Mouse (Mus musculus) heart, postnatal 10 days (tissue): Measurements from ENCODE around the gene Tfap2a. TPM values are rescaled to one million over a fixed set of nuclear protein-coding genes. Genes with fewer than 3 reads are reported as not detected.

ENCODE experiments used
- DNase-seq, 2 experiments: peaks; one replicate each; pipeline ENCODE4 v3.0.0; 2021
- intact Hi-C: fragments of 180-260 bp; cut with DNase I; formaldehyde crosslinking; loops from one replicate; pipeline ENCODE4 v1.15.1; 2025
- total RNA-seq, 2 experiments: library from RNA; stranded (reverse); gene quantifications; 2 replicates each; pipeline ENCODE4 v1.2.3; 2021

Tfap2a gene
- total RNA-seq, 2 experiments from 2014 or later = 0.22 TPM

GRCm38 (mm10) chr13:40734316-40734965 lies 3.7 kb downstream of the Tfap2a start:
- no peak for DNase-seq
- intact Hi-C loops = no loop called here

GRCm38 (mm10) chr13:40733542-40734151 lies 4.5 kb downstream of the Tfap2a start:
- intact Hi-C loops = no loop called here
- DNase-seq = peak in 1 of 2 experiments; percentile 15

DNA sequence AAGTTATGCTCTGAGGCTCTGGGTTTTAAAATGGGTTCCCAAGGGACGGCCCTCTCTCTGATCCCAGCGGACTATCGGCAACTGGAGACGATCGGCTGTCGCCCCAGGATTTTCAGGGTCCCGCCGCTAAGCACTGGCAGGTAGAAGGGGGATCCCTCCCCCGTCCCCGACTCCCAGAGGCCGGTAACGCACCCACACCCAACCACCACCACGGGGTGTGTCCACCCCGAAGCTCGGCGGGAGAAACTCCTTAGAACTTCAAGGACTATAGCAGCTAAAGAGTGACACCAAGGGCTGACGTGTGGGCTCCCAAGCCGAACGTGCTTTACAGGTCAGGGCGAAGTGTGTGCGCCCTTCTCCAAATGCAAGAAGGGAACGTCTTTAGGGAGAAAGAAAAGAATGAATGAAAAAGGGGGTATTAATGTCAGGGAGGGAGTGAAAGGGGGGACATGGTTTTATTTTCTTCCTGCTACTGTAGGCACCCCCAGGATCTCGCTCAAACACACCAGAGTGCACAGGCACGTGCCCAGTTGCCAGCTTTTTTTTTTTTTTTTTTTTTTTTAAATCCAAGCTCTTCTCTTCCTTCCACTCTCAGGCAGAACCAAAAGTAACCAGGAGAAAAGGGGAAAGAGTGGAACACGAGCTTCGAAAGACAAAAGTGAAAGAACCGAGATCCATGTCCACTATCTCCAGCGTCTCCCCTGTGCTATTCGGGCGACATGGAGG lies 5.2 kb downstream of the Tfap2a start:
- no peak for DNase-seq
- intact Hi-C loops = no loop called here

DNA sequence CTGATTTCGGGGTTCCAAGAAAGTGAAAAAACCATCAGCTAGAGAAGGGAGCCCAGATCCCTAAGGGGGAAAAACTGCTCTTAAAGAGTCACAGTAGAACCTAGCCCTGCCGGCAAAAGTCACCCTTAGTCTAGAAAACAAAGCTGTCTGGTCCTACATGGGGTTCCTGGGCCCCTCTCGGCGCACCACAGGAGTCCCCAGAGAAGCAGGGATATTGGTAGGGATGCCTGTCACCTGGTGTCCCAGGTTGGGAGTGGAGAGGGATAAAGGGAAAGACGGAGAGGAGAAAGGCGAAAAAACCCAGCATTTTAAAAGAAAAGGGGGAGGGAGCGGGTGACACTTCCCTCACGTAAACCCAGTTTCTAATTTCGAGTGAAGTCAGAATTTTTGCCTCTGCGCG lies 6.1 kb downstream of the Tfap2a start:
- no peak for DNase-seq
- intact Hi-C loops = no loop called here

DNA sequence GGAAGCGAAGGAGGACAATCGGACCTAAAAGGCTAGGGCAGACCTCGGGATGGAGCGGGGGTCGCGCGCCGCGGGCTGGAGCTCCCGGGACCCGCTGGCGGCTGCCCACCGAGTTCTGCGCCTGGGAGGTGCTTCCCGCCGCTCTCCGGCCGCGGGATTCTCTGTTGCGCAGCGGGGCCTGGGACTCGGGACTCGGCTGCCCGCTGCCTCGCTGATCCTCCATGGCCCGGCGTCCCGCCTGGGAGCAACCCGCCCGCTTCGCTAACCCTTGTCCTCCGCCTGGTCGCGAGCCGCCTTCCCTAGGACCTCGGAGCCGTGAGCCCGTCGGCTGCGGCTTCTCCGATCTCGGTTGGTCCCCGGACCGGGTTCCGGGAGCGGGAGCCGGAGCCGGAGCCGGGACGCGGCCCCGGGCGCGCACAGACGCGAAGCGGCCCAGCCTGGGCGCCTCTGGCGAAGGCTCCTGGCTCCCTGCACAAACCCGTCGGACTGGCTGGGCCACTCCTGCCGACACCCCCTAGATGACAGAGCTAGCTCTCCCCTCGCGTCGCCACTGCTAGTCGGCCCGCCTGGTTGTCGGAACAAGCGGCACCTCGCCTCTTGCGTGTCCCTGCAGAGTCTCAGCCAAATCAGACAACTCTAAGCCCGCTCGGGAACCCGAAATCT lies 6.9 kb downstream of the Tfap2a start:
- peak; percentile 42 to 53 for DNase-seq
- intact Hi-C loops = no loop called here

- intact Hi-C loops = no loop called here
- peak; percentile 57 to 61 for DNase-seq
Measured at GRCm38 (mm10) chr13:40730651-40731178, 7.5 kb downstream of the Tfap2a start.

DNA sequence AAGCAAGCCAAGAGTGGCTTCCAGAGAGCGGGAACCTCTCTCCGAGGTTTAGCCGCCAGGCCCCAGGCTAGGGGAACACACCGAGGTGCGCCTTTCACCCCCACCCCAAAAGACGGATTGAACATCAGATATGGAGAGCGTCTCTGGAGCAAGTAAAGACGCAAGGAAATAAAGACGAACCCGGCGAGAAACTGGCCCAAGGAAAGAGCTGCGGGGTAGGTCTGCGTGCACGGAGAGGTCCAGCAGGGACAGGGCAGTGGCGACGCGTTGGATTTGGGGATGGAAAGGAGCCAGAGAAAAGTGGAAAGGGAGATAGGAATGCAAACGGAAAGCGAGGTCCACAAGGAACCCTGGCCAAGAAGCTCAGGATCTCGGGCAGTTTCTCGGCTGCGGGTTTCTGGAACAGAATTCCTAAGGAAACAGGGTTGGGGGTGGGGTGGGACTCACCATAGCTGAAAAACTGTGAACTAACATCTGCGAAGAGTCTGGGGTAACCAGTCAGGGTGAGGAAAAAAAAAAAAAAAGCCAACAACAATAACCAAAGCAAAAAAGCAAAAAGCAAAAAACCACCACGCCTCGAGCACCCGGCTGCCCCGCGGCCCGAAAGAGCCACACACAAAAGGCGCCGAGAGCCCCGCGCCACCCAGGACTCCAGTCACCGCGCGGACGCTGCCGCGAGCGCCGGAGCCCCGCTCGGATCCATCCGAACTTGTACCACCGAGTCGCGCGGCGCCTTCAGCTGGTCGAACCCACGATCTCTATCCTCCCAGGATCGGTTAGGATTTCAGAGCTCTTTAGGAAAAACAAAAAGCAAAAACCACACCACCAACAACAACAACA lies 8.4 kb downstream of the Tfap2a start:
- intact Hi-C loops = no loop called here
- DNase-seq = peak; percentile 40 to 46

DNA sequence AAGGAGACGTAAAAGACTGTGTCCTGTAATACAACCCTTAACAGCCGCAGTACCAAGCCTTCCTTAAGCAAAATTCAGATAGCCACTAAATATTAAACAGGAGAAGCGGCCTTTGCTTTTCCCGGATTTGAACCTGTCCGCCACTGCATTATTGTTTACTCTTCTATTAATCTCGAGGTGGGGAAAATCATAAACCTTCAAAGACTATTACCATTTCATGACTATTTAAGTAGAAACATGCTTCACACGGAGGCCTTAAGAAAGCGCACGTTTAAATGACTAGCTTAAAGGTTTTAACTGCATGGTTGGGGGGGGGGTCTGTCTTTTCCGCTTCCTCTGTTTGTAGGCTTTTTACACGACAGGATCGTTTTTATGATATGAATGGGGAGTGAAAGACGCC lies 9.1 kb downstream of the Tfap2a start:
- peak in 1 of 2 experiments; percentile 22 for DNase-seq
- intact Hi-C loops = no loop called here

- intact Hi-C loops = no loop called here
- no peak for DNase-seq
Measured at GRCm38 (mm10) chr13:40728626-40728990, 9.6 kb downstream of the Tfap2a start.

- DNase-seq = peak in 1 of 2 experiments; percentile 21
- intact Hi-C loops = no loop called here
Measured at GRCm38 (mm10) chr13:40727731-40728625, 10.2 kb downstream of the Tfap2a start.

GRCm38 (mm10) chr13:40725924-40726323 lies 12.3 kb downstream of the Tfap2a start:
- DNase-seq = no peak
- intact Hi-C loops = no loop called here

GRCm38 (mm10) chr13:40723598-40723920 lies 14.6 kb downstream of the Tfap2a start:
- intact Hi-C loops = no loop called here
- DNase-seq = no peak

DNA sequence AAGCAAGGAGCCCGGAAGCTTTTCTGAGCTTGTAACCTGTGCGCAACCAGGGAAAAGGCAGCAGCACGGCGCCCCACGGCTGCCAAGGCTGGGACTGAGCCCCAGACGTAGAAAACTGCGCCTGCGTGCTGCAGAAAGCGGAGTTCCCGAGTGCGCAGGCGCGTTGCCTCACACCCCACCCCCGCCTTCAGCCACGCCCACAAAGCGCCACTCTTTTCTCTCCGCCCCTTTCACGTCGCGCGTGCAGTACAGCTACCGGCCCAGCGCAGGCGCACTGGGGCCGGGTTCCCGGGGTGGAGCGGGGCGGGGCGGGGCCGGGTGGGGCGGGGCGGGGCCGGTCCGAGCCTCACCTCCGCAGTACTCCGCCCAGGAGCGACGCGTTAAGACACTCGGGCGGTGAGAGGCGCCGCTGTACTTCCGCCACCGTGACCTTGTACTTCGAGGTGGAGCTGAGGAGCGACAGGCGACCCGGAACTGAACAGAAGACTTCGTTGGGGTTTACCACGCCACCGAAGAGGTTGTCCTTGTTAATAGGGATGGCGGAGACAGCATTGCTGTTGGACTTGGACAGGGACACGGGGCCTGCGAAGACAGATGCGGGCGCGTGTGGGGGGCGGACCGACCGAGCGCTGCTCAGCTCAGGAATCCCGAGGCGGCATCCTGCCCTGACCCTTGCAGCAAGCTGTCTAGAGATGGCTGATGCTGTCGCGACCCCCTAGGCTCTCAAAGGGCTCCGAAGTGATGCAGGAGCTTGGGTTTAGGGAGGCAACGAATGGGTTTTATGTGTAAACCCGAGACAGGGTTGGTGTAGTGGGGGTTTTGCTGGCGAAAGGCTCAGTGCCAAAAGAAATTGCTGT lies 15.2 kb downstream of the Tfap2a start:
- DNase-seq = peak; percentile 91 to 92
- intact Hi-C loops = no loop called here

DNA sequence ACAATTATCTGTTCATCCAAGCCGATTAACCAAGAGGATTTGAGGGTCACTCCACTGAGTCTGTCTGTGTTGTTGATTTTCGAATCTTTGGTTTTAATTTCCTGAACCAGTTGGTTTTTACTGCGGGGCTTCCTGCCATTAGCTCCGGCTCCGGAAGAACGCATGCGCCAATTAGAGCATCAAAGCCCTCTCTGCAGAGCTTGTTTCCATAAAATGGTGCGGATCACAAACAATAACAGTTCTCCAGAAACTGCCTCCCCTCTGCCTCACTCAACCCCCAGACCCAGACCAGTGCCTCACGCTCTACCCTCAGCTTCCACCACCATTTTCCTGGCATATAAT lies 18.5 kb downstream of the Tfap2a start:
- DNase-seq = no peak
- intact Hi-C loops = no loop called here

- intact Hi-C loops = no loop called here
- DNase-seq = no peak
Measured at GRCm38 (mm10) chr13:40719066-40719740, 19.0 kb downstream of the Tfap2a start.

DNA sequence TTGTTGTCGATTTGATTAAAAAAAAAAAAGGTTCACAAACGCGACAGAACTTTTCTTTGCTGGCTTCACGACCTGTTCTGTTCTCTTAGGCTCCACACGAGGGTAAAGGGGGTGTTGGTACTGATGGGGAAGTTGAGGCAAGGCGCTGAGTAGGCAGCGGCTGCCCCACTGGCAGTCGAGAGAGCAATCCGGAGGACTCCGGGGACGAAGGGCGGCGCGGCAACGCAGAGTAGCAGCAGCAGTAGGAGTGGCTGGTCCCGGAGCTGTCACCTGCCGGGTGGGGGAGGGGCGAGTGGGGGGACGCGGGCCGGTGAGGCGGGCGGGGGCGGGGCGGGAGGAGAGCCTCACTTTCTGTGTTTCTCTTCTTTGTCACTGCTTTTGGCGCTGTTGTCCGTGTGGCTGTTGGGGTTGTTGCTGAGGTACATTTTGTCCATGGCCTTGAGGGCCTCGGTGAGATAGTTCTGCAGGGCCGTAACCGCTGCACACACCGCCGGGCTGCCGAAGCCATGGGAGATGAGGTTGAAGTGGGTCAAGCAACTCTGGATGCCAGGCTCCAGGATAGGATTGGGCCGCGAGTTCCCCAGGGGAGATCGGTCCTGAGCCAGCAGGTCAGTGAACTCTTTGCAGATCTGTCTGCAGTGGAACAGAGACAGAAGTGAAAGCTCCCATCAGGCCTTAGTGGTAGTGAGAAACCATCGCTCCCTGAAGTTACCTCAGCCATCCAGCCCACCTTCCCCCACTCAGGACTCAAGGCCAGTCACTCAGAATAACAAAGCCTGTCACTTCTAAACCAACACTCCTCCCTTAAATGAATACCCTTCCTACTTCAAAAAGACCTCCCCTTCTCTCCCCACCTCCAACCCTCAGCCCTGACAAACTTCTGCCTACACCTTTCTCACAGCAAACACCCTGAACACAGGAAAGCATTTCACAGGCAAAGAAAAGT lies 21.1 kb downstream of the Tfap2a start:
- intact Hi-C loops = no loop called here
- no peak for DNase-seq

- no peak for DNase-seq
- intact Hi-C loops = no loop called here
Measured at GRCm38 (mm10) chr13:40714531-40714930, 23.6 kb downstream of the Tfap2a start.
